Mouse (Mus musculus) urinary bladder, postnatal 25 days (tissue): ENCODE data around the gene Cpa3.

Source experiments
- DNase-seq: peaks from one replicate; pipeline ENCODE4 v3.0.0; 2022; ENCODE audit warnings: low spot score

Gene Cpa3

DNA sequence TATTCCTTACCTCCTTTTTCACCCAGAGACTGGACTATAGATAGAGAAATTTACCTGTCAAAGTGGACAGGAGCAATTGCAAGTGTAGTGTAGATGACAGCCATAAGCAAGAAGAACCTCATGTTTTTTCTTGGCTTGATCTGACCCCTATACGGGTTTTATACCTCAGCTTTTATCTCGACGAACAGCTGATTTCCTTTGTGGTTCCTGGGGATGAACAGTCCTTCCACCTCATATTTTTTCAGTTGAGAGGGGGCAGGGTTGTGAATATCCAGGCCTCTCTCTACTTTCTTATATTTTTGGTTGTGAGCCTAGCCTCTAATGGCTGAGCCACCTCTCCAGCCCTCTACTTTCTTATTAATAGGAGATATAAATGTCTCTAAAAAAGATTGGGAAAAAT, at the start of gene Cpa3:
TSS of gene Cpa3 (minus strand) at position 132 of the 400 bp plus-strand sequence.
- no peak for DNase-seq

DNA sequence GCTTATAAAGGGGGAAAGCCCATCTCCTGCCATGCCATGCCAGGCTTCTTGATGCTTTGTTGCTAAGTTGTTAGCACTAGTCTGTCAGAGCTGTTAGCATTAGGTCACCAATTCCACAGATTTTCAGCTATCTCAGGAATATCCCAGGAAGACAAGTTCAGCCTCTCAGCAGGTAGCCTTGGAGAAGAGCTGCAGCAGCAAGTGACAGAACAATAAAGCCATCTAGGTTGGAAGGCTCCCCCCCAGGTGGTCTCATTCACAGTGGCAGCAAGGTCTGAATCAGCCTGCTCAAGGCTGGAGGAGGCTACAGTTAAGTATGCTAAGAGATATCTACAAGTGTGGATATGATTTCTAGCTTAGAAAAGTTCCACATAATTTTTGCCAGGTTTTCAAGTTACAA, 49.4 kb upstream of the Cpa3 start:
- DNase-seq = no peak

GRCm38 (mm10) chr3:20288761-20289160, 46.8 kb upstream of the Cpa3 start:
- DNase-seq = no peak

DNA sequence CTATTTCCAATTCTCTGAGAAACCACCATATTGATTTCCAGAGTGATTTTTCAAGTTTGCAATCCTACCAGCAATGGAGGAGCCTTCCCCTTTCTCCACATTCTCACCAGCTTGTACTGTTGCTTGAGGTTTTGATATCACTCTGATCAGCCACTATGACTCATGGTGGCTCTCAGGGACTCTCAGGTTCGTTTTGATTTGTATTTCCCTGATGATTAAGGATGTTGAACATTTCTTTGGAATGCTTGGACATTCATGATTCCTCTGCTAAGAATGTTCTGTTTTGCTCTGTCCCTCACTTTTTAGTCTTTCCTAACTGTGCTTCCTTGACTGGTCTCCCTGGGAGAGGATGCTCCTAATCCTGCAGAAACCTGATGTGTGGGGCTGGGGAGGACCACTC, 39.8 kb upstream of the Cpa3 start:
- DNase-seq = no peak

- DNase-seq = no peak
These were observed 33.7 kb upstream of the Cpa3 start, which contains the start of gene Cpb1 for GRCm38 (mm10) chr3:20275633-20276032. Gene Cpb1 (minus strand): TSS chr3:20275733.

DNA sequence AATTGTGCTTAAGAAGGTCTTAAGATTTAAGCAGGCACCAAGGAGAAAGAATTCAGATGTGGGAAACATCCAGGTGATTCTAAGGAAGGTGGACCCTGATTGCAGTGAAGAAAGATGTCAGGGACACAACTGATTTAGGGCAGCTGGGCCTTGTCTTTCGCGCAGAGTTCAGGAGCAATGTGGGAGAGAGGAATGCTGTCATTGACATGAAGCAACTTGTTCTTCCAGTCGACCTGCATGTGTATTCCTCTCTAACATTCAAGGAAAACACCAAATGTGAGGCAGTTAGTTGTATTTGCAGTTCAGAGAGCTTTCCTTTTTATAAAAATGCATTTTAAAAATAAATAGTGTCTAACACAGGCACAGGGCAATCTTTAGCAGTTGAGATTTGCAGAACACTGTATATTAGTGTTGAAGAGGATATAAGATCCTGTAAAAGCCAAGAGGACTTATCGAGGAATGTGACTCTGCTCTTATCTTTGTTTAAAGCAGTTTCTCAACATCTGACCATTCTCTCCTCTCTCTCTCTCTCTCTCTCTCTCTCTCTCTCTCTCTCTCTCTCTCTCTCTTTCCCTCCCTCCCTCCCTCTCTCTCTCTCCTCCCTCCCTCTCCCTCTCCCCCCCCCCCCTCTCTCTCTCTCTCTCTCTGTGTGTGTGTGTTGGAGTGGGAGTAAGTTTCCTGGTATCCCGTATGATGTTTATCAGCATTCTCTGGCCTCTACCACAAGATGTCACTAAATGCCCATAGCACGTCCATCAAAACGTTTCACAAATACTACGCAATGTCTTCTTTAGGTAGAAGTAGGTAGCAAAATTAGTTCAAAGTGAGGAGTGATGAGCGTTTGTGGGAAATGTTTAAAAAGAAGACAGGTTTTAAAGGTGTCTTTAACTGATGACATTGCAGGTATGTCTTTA, 12.8 kb upstream of the Cpa3 start:
- no peak for DNase-seq

GRCm38 (mm10) chr3:20243913-20244312, 1.9 kb upstream of the Cpa3 start:
- DNase-seq = no peak

GRCm38 (mm10) chr3:20239741-20240140, 2.2 kb downstream of the Cpa3 start:
- no peak for DNase-seq

GRCm38 (mm10) chr3:20236965-20237364, 5.0 kb downstream of the Cpa3 start:
- DNase-seq = no peak

DNA sequence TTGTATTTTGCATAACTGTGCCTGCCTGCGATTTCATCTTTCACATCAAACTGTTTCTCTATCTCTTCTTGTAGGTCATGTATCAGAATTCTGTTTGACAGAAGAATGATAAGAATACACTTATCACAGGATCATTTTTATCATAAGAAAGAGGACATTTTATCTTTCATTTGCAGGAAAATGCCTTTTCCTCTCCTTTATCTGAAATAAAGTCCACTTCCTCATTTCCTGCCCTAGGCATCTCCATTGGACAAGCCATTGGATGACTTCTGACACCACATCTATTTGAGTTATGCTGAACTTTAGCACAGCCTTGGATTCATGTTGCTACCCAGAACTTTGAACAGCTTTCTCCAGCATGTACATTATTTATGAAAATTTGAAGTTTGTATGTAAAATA, 13.0 kb downstream of the Cpa3 start:
- DNase-seq = no peak

GRCm38 (mm10) chr3:20225429-20225828, 16.6 kb downstream of the Cpa3 start:
- DNase-seq = no peak

DNA sequence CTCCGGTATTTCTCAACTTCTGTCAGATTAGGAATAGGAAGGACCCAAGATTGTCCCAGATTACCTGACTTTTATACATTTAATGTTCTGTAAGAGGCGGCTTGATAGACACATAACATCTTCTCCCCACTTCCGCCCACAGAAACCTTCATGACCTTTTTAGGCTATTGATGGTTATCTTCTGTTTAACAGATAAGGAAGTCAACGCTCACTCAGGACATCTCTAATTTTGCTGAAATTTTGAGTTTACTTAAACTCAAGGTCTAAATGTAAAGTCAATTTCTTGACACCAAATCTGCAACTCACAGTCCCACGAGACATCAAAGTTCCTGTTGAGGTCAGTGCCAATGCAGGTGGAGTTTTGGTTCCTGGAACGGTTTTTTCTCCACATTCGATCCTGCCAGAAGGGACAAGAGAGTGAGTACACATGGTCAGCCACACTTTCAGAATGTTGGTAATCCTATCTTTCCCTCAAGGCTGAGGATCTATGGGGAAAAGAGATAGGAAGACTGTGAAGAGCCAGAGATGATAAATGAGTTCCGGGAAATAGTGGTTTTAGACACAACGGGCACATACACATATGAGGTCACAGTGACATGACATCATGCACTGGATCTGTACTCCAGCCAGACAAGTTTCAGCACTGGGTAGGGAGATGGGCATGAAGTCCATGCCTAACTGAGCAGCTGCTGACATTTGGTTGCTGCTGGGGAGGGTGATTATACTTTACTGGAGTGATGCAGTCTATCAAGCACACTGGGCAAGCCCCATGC, 18.9 kb downstream of the Cpa3 start:
- DNase-seq = no peak

DNA sequence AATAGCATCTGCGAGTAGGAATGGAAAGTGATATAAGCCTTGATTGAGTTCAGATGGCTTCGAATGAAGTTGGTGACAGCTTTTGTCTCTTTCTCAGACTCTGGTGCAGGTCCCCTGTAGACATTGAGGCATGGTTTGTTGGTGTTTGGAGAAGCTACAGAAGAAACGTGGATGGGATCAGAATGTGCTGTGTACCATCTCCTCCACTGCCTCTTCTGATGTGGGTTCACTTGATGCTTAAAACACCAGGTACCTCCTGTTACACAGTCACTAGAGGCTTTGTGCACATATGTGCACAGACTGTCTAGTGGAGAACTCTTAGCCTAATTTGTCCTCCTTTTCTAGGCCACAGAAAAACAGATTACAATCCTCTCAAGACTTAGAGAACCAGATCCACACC, 19.8 kb downstream of the Cpa3 start:
- no peak for DNase-seq

DNA sequence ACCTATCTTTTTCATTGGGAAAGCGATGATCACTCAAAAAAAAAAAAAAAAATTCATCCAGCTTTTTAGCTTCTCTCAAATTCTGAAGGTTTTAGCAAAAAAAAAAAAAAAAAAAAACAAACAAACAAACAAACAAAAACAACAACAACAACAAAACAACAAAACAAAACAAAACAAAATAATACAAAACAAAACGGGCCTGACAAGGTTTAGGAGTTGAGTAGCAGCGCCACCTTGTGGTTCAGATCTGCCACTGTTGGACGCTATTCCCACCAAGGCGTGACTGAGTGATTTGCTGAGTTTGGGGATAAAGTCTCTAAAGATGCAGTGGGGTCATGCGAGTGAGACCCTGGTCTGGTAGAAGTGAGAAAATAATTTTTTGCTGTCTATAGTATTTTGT, 43.1 kb downstream of the Cpa3 start:
- peak; percentile 52 for DNase-seq

DNA sequence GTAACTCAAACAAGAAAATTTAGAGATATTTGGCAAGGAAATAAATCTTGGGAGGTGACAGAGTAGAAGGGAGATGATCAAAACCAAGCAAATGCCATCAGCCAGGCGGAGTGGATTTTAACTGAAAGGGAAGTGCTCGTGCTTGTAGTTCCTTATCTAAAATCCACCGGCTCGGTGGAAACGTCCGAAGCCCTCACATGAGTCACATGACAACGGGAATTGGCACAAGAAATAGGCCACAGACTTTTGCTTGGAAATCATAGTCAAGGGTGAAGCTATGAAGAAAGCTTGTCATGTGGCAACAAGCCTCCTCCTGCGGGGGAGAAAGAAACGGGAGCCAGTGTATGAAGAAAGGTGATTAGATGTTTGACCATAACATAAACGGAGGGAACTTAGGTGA, 44.1 kb downstream of the Cpa3 start:
- no peak for DNase-seq

GRCm38 (mm10) chr3:20188976-20189675, 52.9 kb downstream of the Cpa3 start:
- no peak for DNase-seq

GRCm38 (mm10) chr3:20172394-20172793, 69.6 kb downstream of the Cpa3 start:
- no peak for DNase-seq

DNA sequence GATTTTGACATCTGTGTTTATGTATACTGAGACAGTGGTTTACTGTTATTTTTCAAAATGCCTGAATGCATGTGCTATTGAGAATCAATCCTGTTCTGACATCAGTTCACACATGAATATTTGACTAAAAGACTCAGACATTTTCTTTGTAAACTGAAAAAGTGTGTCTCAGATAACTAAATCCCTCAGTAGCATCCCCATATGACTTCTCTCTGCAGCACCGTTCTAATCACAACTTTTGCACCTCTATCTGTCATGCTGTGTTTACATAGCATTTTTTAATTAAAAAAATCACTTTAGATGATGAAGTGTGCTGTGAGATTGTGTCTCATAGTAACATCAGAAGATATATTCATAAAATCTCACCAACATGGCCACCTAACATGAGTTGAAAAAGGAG, 74.5 kb downstream of the Cpa3 start:
- DNase-seq = no peak
